Mouse (Mus musculus): ENCODE measurements at regions not wholly inside any gene's neighbourhood (a gene's known extent, or its start where the extent isn't known, plus 50 kb on each side); places are given as distances from the start of the nearest gene placed in this dataset.

DNA sequence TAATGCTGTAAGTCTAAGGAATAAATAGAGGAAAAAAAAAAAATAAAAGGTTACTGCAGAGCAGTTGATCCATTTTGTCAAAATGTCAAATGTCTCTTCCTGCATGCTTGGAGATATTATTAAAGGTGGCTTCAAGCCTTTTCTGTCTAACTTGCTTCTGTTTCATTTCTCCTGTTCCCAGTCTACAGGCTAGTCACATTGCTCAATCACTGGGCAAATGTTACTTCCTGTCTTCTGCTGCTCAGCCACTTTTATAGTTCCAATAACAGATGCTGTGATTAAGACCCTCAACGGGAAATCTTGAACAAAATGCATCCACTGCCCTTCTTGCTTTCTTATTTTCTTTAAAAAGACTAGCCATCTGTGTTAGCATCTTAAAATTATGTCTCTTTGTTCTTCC is 1445.2 kb upstream of the Pcdh17 start:
- peak; percentile 69 for DNase-seq (ENCODE audit: low read depth)

DNA sequence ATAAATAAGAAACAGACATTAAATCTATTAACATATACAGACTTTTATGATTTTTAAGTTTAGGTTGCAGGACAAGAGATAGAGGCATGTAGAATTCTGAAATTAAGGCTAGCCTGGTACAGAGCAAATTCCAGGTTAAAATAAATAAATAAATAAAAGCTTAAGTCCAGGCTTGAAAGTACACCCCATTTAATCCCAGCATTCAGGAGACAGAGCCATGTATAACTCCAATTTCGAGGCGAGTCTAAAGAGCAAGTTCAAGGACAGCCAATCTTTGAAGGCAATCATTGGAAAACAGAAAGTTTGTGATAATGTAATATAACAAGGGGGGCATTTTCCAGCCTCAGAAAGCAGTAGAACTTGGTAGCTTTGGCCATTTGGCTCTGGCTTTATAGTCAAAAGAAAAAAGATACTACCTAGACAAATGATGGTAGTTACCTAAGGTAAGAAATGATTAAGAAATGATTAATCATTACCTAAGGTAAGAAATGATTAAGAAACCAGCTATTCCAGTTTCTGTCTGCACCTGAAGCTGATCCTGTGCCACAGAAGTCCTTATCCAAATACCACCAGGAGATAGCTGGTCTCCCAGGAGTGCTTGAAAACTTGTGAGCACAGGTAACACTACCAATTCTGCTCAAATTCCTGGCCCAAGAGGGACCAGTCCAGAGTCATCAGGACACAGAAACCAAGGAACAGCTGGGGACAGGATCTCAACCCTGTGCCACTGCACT is 1441.0 kb upstream of the Pcdh17 start:
- no peak for DNase-seq (ENCODE audit: low read depth)

DNA sequence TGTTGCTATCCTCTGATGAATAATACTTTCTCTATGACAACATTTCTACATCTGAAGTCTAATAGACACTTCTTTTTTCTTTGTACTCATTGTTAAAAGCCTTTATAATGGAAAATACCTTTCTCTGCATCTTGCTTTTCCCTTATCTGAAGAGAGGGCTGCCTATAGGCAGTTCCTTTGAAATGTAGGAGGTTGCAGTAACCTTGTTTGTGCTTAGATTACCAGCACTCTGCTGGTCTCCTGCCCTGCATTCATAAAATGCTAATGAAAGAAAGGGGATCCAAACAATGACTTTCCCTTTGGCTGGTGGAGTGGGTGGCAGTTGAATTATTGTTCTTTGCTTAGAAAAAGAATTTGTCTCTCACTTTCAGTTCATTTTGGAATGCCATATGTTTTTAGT is 1434.8 kb upstream of the Pcdh17 start:
- DNase-seq (ENCODE audit: low read depth) = no peak

DNA sequence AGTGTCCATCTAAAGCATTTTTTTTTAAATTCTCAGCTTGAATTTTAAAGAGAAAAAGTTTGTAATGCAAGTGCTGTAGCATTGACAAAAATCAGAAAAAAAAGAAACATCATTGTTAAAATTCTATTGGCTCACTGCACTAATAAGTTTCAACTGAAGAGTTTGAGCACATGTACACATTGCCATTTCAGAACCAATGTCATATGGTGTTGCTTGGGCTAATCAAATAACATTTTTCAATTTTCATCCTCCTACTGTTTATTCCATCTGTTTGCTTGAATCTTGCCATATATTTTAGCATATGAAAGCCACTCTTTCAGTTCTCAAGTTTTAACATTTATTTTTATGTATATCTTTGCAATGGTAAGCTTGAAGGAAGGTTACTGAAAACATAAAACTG is 1421.5 kb upstream of the Pcdh17 start:
- no peak for DNase-seq (ENCODE audit: low read depth)
